Mouse (Mus musculus): ENCODE measurements around the gene BC035044.
"Not testable (repeated sequence)": the region's sequence is repeated elsewhere in the genome, so short reads cannot be mapped to it uniquely, and the experiment has no call there.

Gene BC035044

DNA sequence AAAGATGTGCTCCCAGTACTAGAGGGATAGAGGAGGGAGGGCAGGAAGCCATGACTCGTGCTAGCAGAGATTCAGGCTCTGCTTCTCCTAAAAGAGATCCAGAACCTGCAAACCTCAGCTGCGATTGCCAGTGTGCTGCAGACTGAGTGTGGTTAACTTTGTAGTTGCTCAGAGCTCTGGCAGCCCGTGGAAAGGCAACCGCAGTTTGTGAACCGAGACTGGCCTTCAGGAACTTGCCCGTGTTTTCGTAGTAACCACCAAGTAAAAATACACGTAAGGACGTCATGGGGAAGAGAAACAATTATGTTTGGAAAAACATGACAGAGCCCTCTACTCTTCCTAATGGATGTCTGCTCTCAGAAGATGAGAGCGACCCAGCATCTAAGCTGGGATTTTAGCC lies 57.9 kb downstream of the BC035044 start:
- no peak for DNase-seq (ENCODE audit: low read depth, low spot score)

GRCm38 (mm10) chr6:128829837-128830236 lies 61.1 kb downstream of the BC035044 start:
- DNase-seq (ENCODE audit: low read depth, low spot score) = no peak

- no peak for DNase-seq (ENCODE audit: low read depth, low spot score)
These were observed 64.1 kb downstream of the BC035044 start for GRCm38 (mm10) chr6:128826781-128827180.

- DNase-seq (ENCODE audit: low read depth, low spot score) = no peak
These were observed 64.8 kb downstream of the BC035044 start, which contains the start of the genes Gm44511 and Klrb1b for GRCm38 (mm10) chr6:128826132-128826531. Gm44511 (minus strand) TSS chr6:128826315. Klrb1b (minus strand) TSS chr6:128826331.

GRCm38 (mm10) chr6:128818083-128818802 lies 72.7 kb downstream of the BC035044 start:
- no peak for DNase-seq (ENCODE audit: low read depth, low spot score)

GRCm38 (mm10) chr6:128808532-128808931 lies 82.4 kb downstream of the BC035044 start:
- peak; percentile 84 for DNase-seq (ENCODE audit: low read depth, low spot score)

- peak; percentile 80 for DNase-seq (ENCODE audit: low read depth, low spot score)
These were observed 83.9 kb downstream of the BC035044 start for GRCm38 (mm10) chr6:128807021-128807420.

GRCm38 (mm10) chr6:128804823-128805640 lies 85.9 kb downstream of the BC035044 start:
- DNase-seq (ENCODE audit: low read depth, low spot score) = peak; percentile 90

DNA sequence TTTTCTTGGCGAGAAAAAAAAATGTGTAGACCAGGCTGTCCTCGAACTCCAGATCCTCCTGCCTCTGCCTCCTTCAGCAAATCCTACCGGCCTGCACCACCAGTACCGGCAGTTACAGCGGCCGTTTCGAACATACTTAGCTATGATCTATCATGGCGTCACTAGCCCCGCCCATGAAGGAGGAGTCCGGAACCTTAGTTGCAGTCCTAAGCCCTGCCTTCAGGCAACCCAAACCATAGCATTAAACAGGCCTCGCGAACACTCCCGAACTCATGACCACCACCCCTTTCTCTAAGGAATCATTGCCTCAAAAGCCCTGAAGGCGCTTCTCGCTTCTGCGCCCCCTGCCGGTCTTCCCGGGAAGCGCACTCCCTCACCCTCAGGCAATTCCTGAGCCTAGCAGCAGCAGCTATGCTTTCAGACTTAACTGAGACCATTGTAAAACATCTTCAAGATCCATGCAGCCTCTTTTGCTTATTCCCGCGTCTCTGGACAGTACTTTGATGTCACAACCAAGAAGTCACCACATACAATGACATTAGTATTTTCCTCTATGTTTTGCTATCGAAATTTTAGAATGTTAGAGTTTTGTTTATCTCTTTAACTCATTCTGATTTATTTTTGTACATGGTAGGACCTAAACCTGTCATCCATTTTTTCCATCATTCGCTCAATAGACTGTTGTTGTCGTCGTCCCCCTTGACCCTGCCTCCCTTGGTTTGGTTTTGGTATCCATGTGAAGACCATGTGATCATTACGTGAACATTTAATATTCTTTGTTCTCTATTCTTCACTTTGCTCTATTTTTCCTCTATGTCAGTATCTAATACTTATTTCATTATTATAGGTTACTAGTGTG lies 87.7 kb downstream of the BC035044 start:
- DNase-seq (ENCODE audit: low read depth, low spot score) = peak; percentile 97

GRCm38 (mm10) chr6:128802557-128802956 lies 88.4 kb downstream of the BC035044 start:
- no peak for DNase-seq (ENCODE audit: low read depth, low spot score)

- DNase-seq (ENCODE audit: low read depth, low spot score) = not testable (repeated sequence)
These were observed 90.2 kb downstream of the BC035044 start for GRCm38 (mm10) chr6:128800696-128801095.

DNA sequence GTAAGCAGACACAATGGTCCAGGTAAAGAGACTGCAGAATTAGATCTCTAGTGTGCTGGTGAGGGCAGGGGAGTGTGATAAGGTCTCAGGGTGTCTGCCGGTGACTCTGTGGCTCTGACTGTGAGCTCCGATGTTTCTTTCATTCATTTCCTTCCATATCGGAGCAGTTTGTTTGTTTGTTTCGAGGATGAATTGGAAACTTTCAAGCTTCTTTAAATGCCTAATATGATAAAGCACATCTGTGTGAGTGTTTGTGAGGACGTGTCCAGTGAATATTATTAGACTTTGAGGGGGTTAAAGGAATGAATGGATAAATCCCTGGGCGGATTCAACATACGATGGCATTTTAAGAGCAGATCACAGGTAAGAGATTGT lies 91.0 kb downstream of the BC035044 start:
- DNase-seq (ENCODE audit: low read depth, low spot score) = no peak

GRCm38 (mm10) chr6:128799144-128799895 lies 91.6 kb downstream of the BC035044 start:
- peak; percentile 94 for DNase-seq (ENCODE audit: low read depth, low spot score)
